Mouse (Mus musculus) CD4-positive, CD25-positive, alpha-beta regulatory T cell (primary cell): ENCODE results near the gene Cnnm1. TPM values are rescaled to one million over a fixed set of nuclear protein-coding genes. Genes with fewer than 3 reads are reported as not detected.

Experiments
- polyA plus RNA-seq: library from polyadenylated mRNA; unstranded; fragments of 100-300 nt; shearing (Covaris generic); gene quantifications from one replicate; pipeline ENCODE4 v1.2.1, GENCODE M21; 2017

Cnnm1 gene
- not detected for polyA plus RNA-seq

DNA sequence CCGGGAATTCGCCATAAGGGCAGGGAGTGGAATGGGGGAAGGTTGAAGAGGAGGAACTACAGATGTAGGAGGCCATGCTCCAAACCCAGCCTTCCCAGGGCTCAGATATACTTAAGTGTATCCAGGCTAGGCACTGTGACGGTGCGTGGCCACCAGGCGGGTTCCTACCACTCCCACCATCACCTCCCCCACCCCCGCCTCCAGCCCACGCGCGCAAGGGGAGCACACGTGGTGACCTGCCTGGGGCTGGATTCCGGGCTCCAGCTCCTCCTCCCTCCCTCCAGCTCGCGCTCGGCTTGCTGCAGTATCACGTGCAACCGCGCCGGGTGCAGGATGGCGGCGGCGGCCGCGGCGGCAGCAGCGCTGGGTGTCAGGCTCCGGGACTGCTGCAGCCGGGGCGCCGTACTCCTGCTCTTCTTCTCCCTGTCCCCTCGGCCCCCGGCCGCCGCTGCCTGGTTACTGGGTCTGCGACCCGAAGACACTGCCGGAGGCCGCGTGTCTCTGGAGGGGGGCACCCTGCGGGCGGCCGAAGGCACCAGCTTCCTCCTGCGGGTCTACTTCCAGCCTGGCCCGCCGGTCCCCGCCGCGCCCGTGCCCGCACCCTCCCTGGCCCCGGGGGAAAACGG, at the start of gene Cnnm1:
Cnnm1 (plus strand) TSS at position 325 of the 626 bp plus-strand sequence.

DNA sequence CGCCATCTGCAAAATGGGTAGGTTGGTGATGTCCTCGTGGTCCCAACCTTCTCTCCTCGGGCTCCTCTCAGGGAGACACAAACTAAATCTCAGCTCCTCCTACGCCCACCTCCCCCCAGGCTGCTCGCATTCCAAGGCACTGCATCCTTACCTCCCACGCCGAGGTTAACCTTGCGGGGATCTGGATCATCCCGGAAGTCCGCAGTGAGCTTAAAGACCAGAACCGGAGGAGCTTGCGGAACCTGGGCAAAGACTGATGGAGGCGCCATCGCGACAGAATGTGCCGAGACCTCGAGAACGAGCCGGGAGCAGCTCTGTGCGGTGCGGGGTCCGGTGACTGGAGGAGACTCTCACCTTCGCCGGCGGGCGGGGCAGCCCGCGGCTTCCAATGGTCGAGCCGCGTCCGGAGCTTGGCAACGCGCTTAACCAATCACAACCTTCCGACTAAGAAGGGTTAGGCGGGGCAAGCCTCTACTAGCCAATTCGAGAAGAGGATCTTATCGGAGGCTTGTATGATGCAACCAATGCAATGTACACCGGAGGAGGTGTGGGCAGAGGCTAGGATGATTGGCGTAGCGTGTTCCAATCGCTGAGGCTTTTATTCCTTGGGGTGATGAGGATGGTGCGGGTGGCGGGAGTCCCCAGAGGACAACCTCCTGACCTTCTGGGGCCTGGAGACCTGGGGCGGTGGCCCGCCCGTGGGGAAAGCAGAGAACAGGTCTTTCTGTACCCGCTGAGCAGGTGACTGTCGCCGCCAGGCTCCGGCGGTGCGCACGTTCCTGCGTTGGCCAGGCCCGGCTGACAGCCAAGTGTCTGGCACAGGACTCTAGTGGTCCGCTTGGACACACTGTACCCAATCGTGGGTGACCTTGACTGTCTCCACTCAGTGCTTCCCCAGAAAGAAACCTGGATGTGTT, 84.2 kb downstream of the Cnnm1 start, which contains the start of gene Got1:
Got1 (minus strand) TSS at position 419 of the 917 bp plus-strand sequence.

Other genes with a start within 250 kb of the Cnnm1 start
- gene Hpse2, start 52.1 kb upstream of the Cnnm1 start, polyA plus RNA-seq = not detected
- gene Got1, start 84.2 kb downstream of the Cnnm1 start, polyA plus RNA-seq = 38.2 TPM
- gene Nkx2-3, start 171.9 kb downstream of the Cnnm1 start, polyA plus RNA-seq = 0.11 TPM
- 34.9 TPM for gene Slc25a28, start 234.4 kb downstream of the Cnnm1 start, polyA plus RNA-seq
- 3.8 TPM for gene Entpd7, start 249.2 kb downstream of the Cnnm1 start, polyA plus RNA-seq